Comparison of ENCODE assay signal across 25 mouse cellular contexts in genomic region chr2:18209211-18209823, GRCm38 (mm10).
DNase-seq lines count a peak whose midpoint lies in the region; ATAC-seq and TF ChIP-seq lines count a peak whose summit lies in the region.
"Had no signal": no experiment of that assay in that cellular context is flagged by ENCODE, and none has a peak within 500 bp of the region (broad histone marks: within the 10 kb centered on the region; RNA-seq: fewer than 3 reads in every experiment).

No protein-coding gene starts in this region.

- H3K27ac ChIP-seq in gastrocnemius, adult 2 months, result peak overlapping the region; percentile 56; the same call in 1 of the 2 replicates
- no peak overlapping the region; the same call in 1 of the 2 replicates for H3K27ac ChIP-seq in cerebellum, adult 2 months (ENCODE audit: insufficient read depth, low read length)
- H3K27ac ChIP-seq in forebrain, embryonic 11.5 days (ENCODE audit: low read depth, low read length), result no peak overlapping the region
- H3K27ac ChIP-seq in midbrain, embryonic 16.5 days (ENCODE audit: low read length), result no peak overlapping the region
- H3K27ac ChIP-seq: embryonic facial prominence, embryonic 13.5 days; heart, embryonic 15.5 days; hindbrain, postnatal 0 days; kidney, embryonic 15.5 days had no signal

- no peak overlapping the region for H3K4me3 ChIP-seq in gastrocnemius, adult 2 months
- no peak overlapping the region for H3K4me3 ChIP-seq in cerebellum, adult 2 months (replicated peaks; ENCODE audit: insufficient read depth, low read depth, low read length)
- H3K4me3 ChIP-seq in forebrain, embryonic 11.5 days (ENCODE audit: low read depth, low read length), result no peak overlapping the region
- H3K4me3 ChIP-seq in midbrain, embryonic 16.5 days (ENCODE audit: low read depth, low read length), result no peak overlapping the region
- H3K4me3 ChIP-seq: embryonic facial prominence, embryonic 13.5 days; forebrain, embryonic 13.5 days; heart, embryonic 15.5 days; hindbrain, embryonic 13.5 days; kidney, embryonic 15.5 days had no signal

- no peak for DNase-seq in gastrocnemius, adult 2 months
- no peak for DNase-seq in gastrocnemius, postnatal 4 days (ENCODE audit: low spot score in 2 of 2)
- peak; percentile 61 for DNase-seq in brain, adult 2 months (ENCODE audit: low read depth, low spot score)
- DNase-seq in cerebellum, adult 2 months, result peak; percentile 53 to 68
- peak; percentile 41 to 47 for DNase-seq in cerebellum, postnatal 10 days
- DNase-seq in forebrain, embryonic 11.5 days (ENCODE audit: low spot score), result no peak
- no peak for DNase-seq in adrenal gland, adult 2 months
- DNase-seq: adrenal gland, adult 8-10 months; adrenal gland, postnatal 36 days; forebrain, postnatal 0 days; gastrocnemius, postnatal 25 days; heart, adult 18-20 months; heart, postnatal 14 days; kidney, adult 18-20 months had no signal

- H3K4me2 ChIP-seq in forebrain, embryonic 11.5 days (ENCODE audit: low read depth, low read length, severe bottlenecking), result no peak overlapping the region
- H3K4me2 ChIP-seq in midbrain, embryonic 16.5 days (ENCODE audit: low read length), result no peak overlapping the region
- H3K4me2 ChIP-seq: embryonic facial prominence, embryonic 13.5 days; forebrain, embryonic 13.5 days; heart, embryonic 11.5 days; heart, embryonic 15.5 days; hindbrain, embryonic 13.5 days; kidney, embryonic 15.5 days had no signal

- H3K9me3 ChIP-seq in forebrain, embryonic 11.5 days (ENCODE audit: control insufficient read depth, low read length), result no peaks in the 10 kb centered on the region
- H3K9me3 ChIP-seq in midbrain, embryonic 16.5 days (replicated peaks; ENCODE audit: control insufficient read depth, low read length, poor library complexity, severe bottlenecking), result no peaks in the 10 kb centered on the region
- H3K9me3 ChIP-seq: embryonic facial prominence, embryonic 13.5 days; forebrain, embryonic 13.5 days; heart, embryonic 15.5 days; hindbrain, embryonic 13.5 days; kidney, embryonic 15.5 days had no signal

- no peak for TF ChIP-seq POLR2A in cerebellum, adult 2 months (IDR thresholded peaks at IDR 0.05; ENCODE audit: borderline replicate concordance, insufficient read depth, low read length)

- ATAC-seq in forebrain, embryonic 11.5 days (replicated peaks; ENCODE audit: low FRiP score), result no peak
- no peak for ATAC-seq in midbrain, embryonic 16.5 days
- ATAC-seq: activated CD4-positive, CD25-positive, alpha-beta regulatory T cell, adult 4 months; forebrain, embryonic 13.5 days; Patski had no signal

- peaks cover 7% of the 10 kb centered on the region; the same call in 1 of the 2 replicates for H3K36me3 ChIP-seq in forebrain, embryonic 11.5 days (ENCODE audit: control insufficient read depth, insufficient read depth, low read length)
- H3K36me3 ChIP-seq in midbrain, embryonic 16.5 days (ENCODE audit: control insufficient read depth, insufficient read depth, low read length), result peaks cover 24% of the 10 kb centered on the region

- H3K27me3 ChIP-seq in cerebellum, adult 2 months (ENCODE audit: control insufficient read depth, insufficient read depth, low read length), result no peaks in the 10 kb centered on the region
- H3K27me3 ChIP-seq in forebrain, embryonic 11.5 days (ENCODE audit: control insufficient read depth, insufficient read depth, low read length), result no peaks in the 10 kb centered on the region
- H3K27me3 ChIP-seq in midbrain, embryonic 16.5 days (ENCODE audit: control insufficient read depth, insufficient read depth, low read depth, low read length), result no peaks in the 10 kb centered on the region
- H3K27me3 ChIP-seq: CH12.LX; embryonic facial prominence, embryonic 13.5 days; forebrain, embryonic 13.5 days; heart, embryonic 15.5 days; hindbrain, embryonic 13.5 days; kidney, embryonic 15.5 days; Patski had no signal

- 17% methylated on average over 7 of the region's 7 CpGs for WGBS in cerebellum, adult 2 months
- 90% methylated on average over 7 of the region's 7 CpGs for WGBS in forebrain, embryonic 11.5 days
- WGBS in midbrain, embryonic 16.5 days, result 87% methylated on average over 7 of the region's 7 CpGs

- no peak for TF ChIP-seq CTCF in gastrocnemius, adult 2 months (IDR thresholded peaks at IDR 0.05)
- no peak for TF ChIP-seq CTCF in cerebellum, adult 2 months (IDR thresholded peaks at IDR 0.05; ENCODE audit: borderline replicate concordance, insufficient read depth, low read depth, low read length)

- H3K4me1 ChIP-seq in cerebellum, adult 2 months (ENCODE audit: control insufficient read depth, insufficient read depth, low read length), result peaks cover 13% of the 10 kb centered on the region
- H3K4me1 ChIP-seq in forebrain, embryonic 11.5 days (replicated peaks; ENCODE audit: control insufficient read depth, insufficient read depth, low read length), result no peaks in the 10 kb centered on the region
- H3K4me1 ChIP-seq in midbrain, embryonic 16.5 days (ENCODE audit: control insufficient read depth, insufficient read depth, low read length), result no peaks in the 10 kb centered on the region
- H3K4me1 ChIP-seq: embryonic facial prominence, embryonic 13.5 days; kidney, embryonic 15.5 days had no signal

- no peak overlapping the region for H3K9ac ChIP-seq in forebrain, embryonic 11.5 days (ENCODE audit: low read length)
- H3K9ac ChIP-seq in midbrain, embryonic 16.5 days (ENCODE audit: low read depth, low read length), result no peak overlapping the region
- H3K9ac ChIP-seq: embryonic facial prominence, embryonic 13.5 days; forebrain, embryonic 13.5 days; forebrain, postnatal 0 days; heart, embryonic 15.5 days; hindbrain, embryonic 13.5 days; kidney, embryonic 15.5 days had no signal

- intact Hi-C loops in gastrocnemius, adult 2 months (cut with DNase I), result loop anchor here (10.0 kb wide), 3 partner anchors 155 to 355 kb away; partner anchors contain the start of gene Mllt10

Comparison
In these comparisons a context has a peak if more than half of its experiments do, and no peak if none do; other contexts are left out.
1. DNase-seq: peak in brain, adult 2 months (single experiment), cerebellum, adult 2 months (2 of 2) and cerebellum, postnatal 10 days (2 of 2); none in gastrocnemius, adult 2 months (single experiment), gastrocnemius, postnatal 4 days (0 of 2), forebrain, embryonic 11.5 days (single experiment) and adrenal gland, adult 2 months (single experiment).